Mouse (Mus musculus): Measurements from ENCODE around the gene Olfr247. TPM values are rescaled to one million over a fixed set of nuclear protein-coding genes. Genes with fewer than 3 reads are reported as not detected.
"Not testable (repeated sequence)": the region's sequence is repeated elsewhere in the genome, so short reads cannot be mapped to it uniquely, and the experiment has no call there.

Olfr247 gene
- total RNA-seq (2015; ENCODE audit: low replicate concordance) (not detected in 2 replicates), total RNA-seq (2017; ENCODE audit: low replicate concordance) (not detected in 2 replicates)

DNA sequence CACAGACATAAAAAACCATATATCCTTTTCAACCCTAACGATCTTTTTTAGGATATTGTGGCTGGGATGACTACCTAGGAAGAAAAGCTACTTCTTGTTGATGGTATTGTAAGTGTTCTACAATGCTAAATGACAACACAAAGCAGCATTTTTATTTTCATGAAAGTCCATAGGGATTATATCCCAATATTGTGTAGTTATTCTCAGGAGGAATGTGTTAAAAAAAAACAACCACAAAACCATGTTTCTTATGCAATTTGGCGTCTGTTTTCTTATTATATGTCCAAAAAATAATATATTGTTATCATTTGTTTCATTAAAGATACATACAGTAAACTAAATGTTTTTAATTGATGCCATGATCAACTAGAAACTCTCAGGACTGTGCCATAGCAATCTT is at the start of gene Olfr247:
Olfr247 (minus strand) TSS at position 101 of the 400 bp plus-strand sequence.
- ATAC-seq (replicated peaks; ENCODE audit: low FRiP score, poor library complexity, severe bottlenecking) = not testable (repeated sequence)

GRCm38 (mm10) chr10:130012321-130012720 is 36.4 kb upstream of the Olfr247 start, which contains the start of gene Olfr820:
Olfr820 (plus strand) TSS chr10:130012621.
- ATAC-seq (replicated peaks; ENCODE audit: low FRiP score, poor library complexity, severe bottlenecking) = no peak

GRCm38 (mm10) chr10:130005366-130005765 is 29.4 kb upstream of the Olfr247 start:
- not testable (repeated sequence) for ATAC-seq (replicated peaks; ENCODE audit: low FRiP score, poor library complexity, severe bottlenecking)

DNA sequence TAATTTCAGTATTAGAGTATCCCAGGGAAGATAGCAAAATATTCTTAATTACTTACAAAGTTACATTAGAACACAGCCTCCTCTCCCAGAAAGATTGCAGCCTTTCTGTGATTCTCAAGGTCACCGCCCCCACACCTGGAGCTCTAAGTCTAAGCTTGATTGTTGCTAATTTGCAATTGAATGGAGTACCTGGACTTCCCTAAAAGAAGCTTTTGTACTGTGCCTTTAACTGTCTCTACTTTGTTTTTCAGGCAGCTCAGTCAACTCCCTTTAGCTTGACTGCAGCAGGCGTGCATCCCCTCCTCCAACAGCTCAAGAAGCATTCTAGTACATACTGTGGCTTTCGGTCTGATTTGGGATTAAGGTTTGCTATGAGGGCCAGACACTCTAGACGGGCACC is 28.2 kb upstream of the Olfr247 start:
- ATAC-seq (replicated peaks; ENCODE audit: low FRiP score, poor library complexity, severe bottlenecking) = not testable (repeated sequence)

GRCm38 (mm10) chr10:129984962-129985361 is 9.0 kb upstream of the Olfr247 start, which contains the start of gene Gm10310:
Gm10310 (minus strand) TSS chr10:129985062.
- ATAC-seq (replicated peaks; ENCODE audit: low FRiP score, poor library complexity, severe bottlenecking) = not testable (repeated sequence)

DNA sequence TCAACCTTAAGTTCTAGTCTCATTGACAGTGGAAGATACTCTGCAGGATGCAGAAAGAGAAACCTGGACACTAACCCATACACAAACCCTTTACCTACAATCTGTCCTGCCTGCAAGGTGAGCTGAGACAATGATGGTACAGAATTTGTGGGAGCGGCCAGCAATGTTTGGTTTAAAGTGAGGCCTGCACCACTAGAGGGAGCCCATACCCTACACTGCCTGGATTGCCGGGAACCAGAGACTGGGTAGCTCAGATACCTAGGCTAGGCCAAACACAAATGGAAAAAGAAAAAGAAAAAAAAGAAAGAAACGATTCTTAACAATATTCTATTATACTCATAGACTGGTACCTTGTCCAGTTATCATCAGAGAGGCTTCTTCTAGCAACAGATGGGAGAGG is 5.9 kb upstream of the Olfr247 start:
- 0 out of 2 replicates have a peak, but pooled peaks have one; percentile 34 for ATAC-seq (replicated peaks; ENCODE audit: low FRiP score, poor library complexity, severe bottlenecking)

GRCm38 (mm10) chr10:129972994-129973393 is 2.9 kb downstream of the Olfr247 start:
- not testable (repeated sequence) for ATAC-seq (replicated peaks; ENCODE audit: low FRiP score, poor library complexity, severe bottlenecking)

DNA sequence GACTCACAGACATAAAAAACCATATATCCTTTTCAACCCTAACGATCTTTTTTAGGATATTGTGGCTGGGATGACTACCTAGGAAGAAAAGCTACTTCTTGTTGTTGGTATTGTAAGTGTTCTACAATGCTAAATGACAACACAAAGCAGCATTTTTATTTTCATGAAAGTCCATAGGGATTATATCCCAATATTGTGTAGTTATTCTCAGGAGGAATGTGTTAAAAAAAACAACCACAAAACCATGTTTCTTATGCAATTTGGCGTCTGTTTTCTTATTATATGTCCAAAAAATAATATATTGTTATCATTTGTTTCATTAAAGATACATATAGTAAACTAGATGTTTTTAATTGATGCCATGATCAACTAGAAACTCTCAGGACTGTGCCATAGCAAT is 8.8 kb downstream of the Olfr247 start, which contains the start of gene Olfr819:
Olfr819 (minus strand) TSS at position 101 of the 400 bp plus-strand sequence.
- not testable (repeated sequence) for ATAC-seq (replicated peaks; ENCODE audit: low FRiP score, poor library complexity, severe bottlenecking)

- ATAC-seq (replicated peaks; ENCODE audit: low FRiP score, poor library complexity, severe bottlenecking) = peak; percentile 54
Observed at GRCm38 (mm10) chr10:129966232-129966631, 9.7 kb downstream of the Olfr247 start.

- no peak for ATAC-seq (replicated peaks; ENCODE audit: low FRiP score, poor library complexity, severe bottlenecking)
Observed at GRCm38 (mm10) chr10:129949000-129949399, 26.9 kb downstream of the Olfr247 start, which contains the start of gene Olfr818. Olfr818 (minus strand) TSS chr10:129949100.

Other genes starting within 250 kb of the Olfr247 start
- gene Olfr805, start 246.8 kb downstream of the Olfr247 start, total RNA-seq (2015; ENCODE audit: low replicate concordance) = not detected in 2 replicates
- not detected in 2 replicates for gene Olfr805, start 246.8 kb downstream of the Olfr247 start, total RNA-seq (2017; ENCODE audit: low replicate concordance)
- gene Olfr806, start 234.2 kb downstream of the Olfr247 start, total RNA-seq (2015; ENCODE audit: low replicate concordance) = not detected in 2 replicates
- not detected in 2 replicates for gene Olfr806, start 234.2 kb downstream of the Olfr247 start, total RNA-seq (2017; ENCODE audit: low replicate concordance)
- gene Olfr807, start 218.3 kb downstream of the Olfr247 start, total RNA-seq (2015; ENCODE audit: low replicate concordance) = not detected in 2 replicates
- gene Olfr807, start 218.3 kb downstream of the Olfr247 start, total RNA-seq (2017; ENCODE audit: low replicate concordance) = not detected in 2 replicates
- gene Olfr808, start 210.7 kb downstream of the Olfr247 start, total RNA-seq (2015; ENCODE audit: low replicate concordance) = not detected in 2 replicates
- gene Olfr808, start 210.7 kb downstream of the Olfr247 start, total RNA-seq (2017; ENCODE audit: low replicate concordance) = not detected in 2 replicates
- not detected in 2 replicates for gene Olfr809, start 201.5 kb downstream of the Olfr247 start, total RNA-seq (2015; ENCODE audit: low replicate concordance)
- gene Olfr809, start 201.5 kb downstream of the Olfr247 start, total RNA-seq (2017; ENCODE audit: low replicate concordance) = not detected in 2 replicates
- not detected in 2 replicates for gene Olfr810, start 181.2 kb downstream of the Olfr247 start, total RNA-seq (2015; ENCODE audit: low replicate concordance)
- gene Olfr810, start 181.2 kb downstream of the Olfr247 start, total RNA-seq (2017; ENCODE audit: low replicate concordance) = not detected in 2 replicates
- not detected in 2 replicates for gene Olfr811, start 171.7 kb downstream of the Olfr247 start, total RNA-seq (2015; ENCODE audit: low replicate concordance)
- not detected in 2 replicates for gene Olfr811, start 171.7 kb downstream of the Olfr247 start, total RNA-seq (2017; ENCODE audit: low replicate concordance)
- gene Olfr812, start 130.0 kb downstream of the Olfr247 start, total RNA-seq (2015; ENCODE audit: low replicate concordance) = not detected in 2 replicates
- not detected in 2 replicates for gene Olfr812, start 130.0 kb downstream of the Olfr247 start, total RNA-seq (2017; ENCODE audit: low replicate concordance)
- not detected in 2 replicates for gene Olfr813, start 120.8 kb downstream of the Olfr247 start, total RNA-seq (2015; ENCODE audit: low replicate concordance)
- not detected in 2 replicates for gene Olfr813, start 120.8 kb downstream of the Olfr247 start, total RNA-seq (2017; ENCODE audit: low replicate concordance)
- not detected in 2 replicates for gene Olfr814, start 96.3 kb downstream of the Olfr247 start, total RNA-seq (2015; ENCODE audit: low replicate concordance)
- gene Olfr814, start 96.3 kb downstream of the Olfr247 start, total RNA-seq (2017; ENCODE audit: low replicate concordance) = not detected in 2 replicates
- gene Olfr815, start 70.3 kb downstream of the Olfr247 start, total RNA-seq (2015; ENCODE audit: low replicate concordance) = not detected in 2 replicates
- gene Olfr815, start 70.3 kb downstream of the Olfr247 start, total RNA-seq (2017; ENCODE audit: low replicate concordance) = not detected in 2 replicates
- gene Olfr816, start 60.5 kb downstream of the Olfr247 start, total RNA-seq (2015; ENCODE audit: low replicate concordance) = not detected in 2 replicates
- gene Olfr816, start 60.5 kb downstream of the Olfr247 start, total RNA-seq (2017; ENCODE audit: low replicate concordance) = not detected in 2 replicates
- not detected in 2 replicates for gene Olfr818, start 27.0 kb downstream of the Olfr247 start, total RNA-seq (2015; ENCODE audit: low replicate concordance)
- gene Olfr818, start 27.0 kb downstream of the Olfr247 start, total RNA-seq (2017; ENCODE audit: low replicate concordance) = not detected in 2 replicates
- gene Olfr819, start 8.9 kb downstream of the Olfr247 start, total RNA-seq (2015; ENCODE audit: low replicate concordance) = not detected in 2 replicates
- gene Olfr819, start 8.9 kb downstream of the Olfr247 start, total RNA-seq (2017; ENCODE audit: low replicate concordance) = not detected in 2 replicates
- not detected in 2 replicates for gene Gm10310, start 8.9 kb upstream of the Olfr247 start, total RNA-seq (2015; ENCODE audit: low replicate concordance)
- gene Gm10310, start 8.9 kb upstream of the Olfr247 start, total RNA-seq (2017; ENCODE audit: low replicate concordance) = not detected in 2 replicates
- gene Olfr820, start 36.5 kb upstream of the Olfr247 start, total RNA-seq (2015; ENCODE audit: low replicate concordance) = not detected in 2 replicates
- not detected in 2 replicates for gene Olfr820, start 36.5 kb upstream of the Olfr247 start, total RNA-seq (2017; ENCODE audit: low replicate concordance)
- not detected in 2 replicates for gene Olfr821, start 54.2 kb upstream of the Olfr247 start, total RNA-seq (2015; ENCODE audit: low replicate concordance)
- not detected in 2 replicates for gene Olfr821, start 54.2 kb upstream of the Olfr247 start, total RNA-seq (2017; ENCODE audit: low replicate concordance)
- gene Olfr822, start 95.1 kb upstream of the Olfr247 start, total RNA-seq (2015; ENCODE audit: low replicate concordance) = not detected in 2 replicates
- gene Olfr822, start 95.1 kb upstream of the Olfr247 start, total RNA-seq (2017; ENCODE audit: low replicate concordance) = not detected in 2 replicates
- not detected in 2 replicates for gene Olfr823, start 139.2 kb upstream of the Olfr247 start, total RNA-seq (2015; ENCODE audit: low replicate concordance)
- gene Olfr823, start 139.2 kb upstream of the Olfr247 start, total RNA-seq (2017; ENCODE audit: low replicate concordance) = not detected in 2 replicates
- not detected in 2 replicates for gene Olfr824, start 153.9 kb upstream of the Olfr247 start, total RNA-seq (2015; ENCODE audit: low replicate concordance)
- not detected in 2 replicates for gene Olfr824, start 153.9 kb upstream of the Olfr247 start, total RNA-seq (2017; ENCODE audit: low replicate concordance)
- gene Olfr825, start 190.6 kb upstream of the Olfr247 start, total RNA-seq (2015; ENCODE audit: low replicate concordance) = not detected in 2 replicates
- gene Olfr825, start 190.6 kb upstream of the Olfr247 start, total RNA-seq (2017; ENCODE audit: low replicate concordance) = not detected in 2 replicates
- gene Olfr826, start 208.0 kb upstream of the Olfr247 start, total RNA-seq (2015; ENCODE audit: low replicate concordance) = not detected in 2 replicates
- gene Olfr826, start 208.0 kb upstream of the Olfr247 start, total RNA-seq (2017; ENCODE audit: low replicate concordance) = not detected in 2 replicates
- not detected in 2 replicates for gene Olfr827, start 238.3 kb upstream of the Olfr247 start, total RNA-seq (2015; ENCODE audit: low replicate concordance)
- not detected in 2 replicates for gene Olfr827, start 238.3 kb upstream of the Olfr247 start, total RNA-seq (2017; ENCODE audit: low replicate concordance)

Data from erythroid progenitor cell, adult 5-6 weeks (primary cell).